In the genomic region with DNA sequence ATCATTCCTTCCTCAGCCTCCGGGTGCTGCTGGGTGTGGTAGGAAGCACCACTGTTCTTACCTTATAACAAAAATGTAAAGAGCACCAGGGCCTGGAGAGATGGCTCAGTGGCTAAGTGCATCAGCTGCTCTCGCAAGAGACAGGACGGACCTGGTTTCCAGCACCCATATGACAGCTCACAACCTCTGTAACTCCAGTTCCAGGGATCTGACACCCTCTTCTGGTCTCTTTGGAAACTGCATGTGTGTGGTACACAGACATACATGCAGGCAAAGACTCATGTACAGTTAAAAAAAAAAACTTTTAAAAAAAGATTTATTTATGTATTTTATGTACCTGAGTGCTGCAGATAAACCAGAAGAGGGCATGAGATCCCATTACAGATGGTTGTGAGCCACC, we compare ENCODE assay signal across 19 mouse cellular contexts. TPM values are rescaled to one million over a fixed set of nuclear protein-coding genes. Genes with fewer than 3 reads are reported as not detected.
"Had no signal": no experiment of that assay in that cellular context is flagged by ENCODE, and none has a peak within 500 bp of the region (broad histone marks: within the 10 kb centered on the region; RNA-seq: fewer than 3 reads in every experiment).

No protein-coding gene starts in this region.

- DNase-seq: kidney, adult 2 months; kidney, postnatal 14 days; liver, embryonic 13.5 days had no signal

- H3K4me1 ChIP-seq: kidney, embryonic 15.5 days; limb, embryonic 10.5 days; liver, embryonic 13.5 days; midbrain, embryonic 15.5 days; neural tube, embryonic 12.5 days had no signal

- H3K4me3 ChIP-seq: kidney, embryonic 15.5 days; limb, embryonic 10.5 days; liver, embryonic 13.5 days; megakaryocyte, embryonic 14.5 days; midbrain, embryonic 15.5 days; neural tube, embryonic 12.5 days had no signal

- ATAC-seq: midbrain, embryonic 15.5 days had no signal

- H3K36me3 ChIP-seq: kidney, embryonic 15.5 days; limb, embryonic 10.5 days; liver, embryonic 13.5 days; midbrain, embryonic 15.5 days; neural tube, embryonic 12.5 days had no signal

- H3K9me3 ChIP-seq: kidney, embryonic 15.5 days; limb, embryonic 10.5 days had no signal

- H3K27me3 ChIP-seq: kidney, embryonic 15.5 days; liver, embryonic 13.5 days; megakaryocyte, embryonic 14.5 days; midbrain, embryonic 15.5 days; neural tube, embryonic 12.5 days had no signal

- H3K9ac ChIP-seq: kidney, embryonic 15.5 days; liver, embryonic 13.5 days; midbrain, embryonic 15.5 days; neural tube, embryonic 12.5 days had no signal

- H3K4me2 ChIP-seq: kidney, embryonic 15.5 days; liver, embryonic 13.5 days; midbrain, embryonic 11.5 days; midbrain, embryonic 15.5 days; neural tube, embryonic 12.5 days had no signal

- H3K27ac ChIP-seq: kidney, embryonic 15.5 days; limb, embryonic 10.5 days; liver, embryonic 13.5 days; midbrain, embryonic 15.5 days; neural tube, embryonic 12.5 days had no signal

RNA-seq across cellular contexts. Expression of a gene that starts 15.6 kb away (rescaled TPM):
- total RNA-seq: layer of hippocampus, adult 8-10 months; layer of hippocampus, postnatal 14 days; left cerebral cortex, adult 18-20 months; left cerebral cortex, postnatal 14 days; monocyte, adult 5-6 weeks; neutrophil, adult 5-6 weeks had no signal
- polyA plus RNA-seq: kidney, adult 2 months; limb, embryonic 10.5 days; midbrain, embryonic 11.5 days; neural tube, embryonic 12.5 days had no signal

RNA-seq across cellular contexts. Expression of a gene that starts 20.3 kb away (rescaled TPM):
- total RNA-seq: layer of hippocampus, postnatal 14 days; left cerebral cortex, adult 18-20 months had no signal
- polyA plus RNA-seq: limb, embryonic 10.5 days; midbrain, embryonic 11.5 days; midbrain, embryonic 15.5 days had no signal

RNA-seq across cellular contexts. Expression of a gene that starts 39.7 kb away (rescaled TPM):
- total RNA-seq: monocyte, adult 5-6 weeks; neutrophil, adult 5-6 weeks had no signal
- polyA plus RNA-seq: limb, embryonic 10.5 days; liver, embryonic 13.5 days; midbrain, embryonic 11.5 days had no signal

RNA-seq across cellular contexts. Expression of a gene that starts 52.0 kb away (rescaled TPM):
- total RNA-seq: monocyte, adult 5-6 weeks had no signal

RNA-seq across cellular contexts. Expression of a gene that starts 52.7 kb away (rescaled TPM):
- total RNA-seq: layer of hippocampus, adult 8-10 months; left cerebral cortex, adult 18-20 months; monocyte, adult 5-6 weeks had no signal
- polyA plus RNA-seq: limb, embryonic 10.5 days; limb, embryonic 14.5 days; liver, embryonic 13.5 days; lung, adult 2 months; lung, postnatal 0 days; midbrain, embryonic 11.5 days; midbrain, embryonic 15.5 days; neural tube, embryonic 12.5 days; stomach, embryonic 14.5 days had no signal
